Mouse (Mus musculus) bone marrow, adult 2 months (tissue): ENCODE results near the gene Nynrin. TPM values are rescaled to one million over a fixed set of nuclear protein-coding genes. Genes with fewer than 3 reads are reported as not detected.
A peak's percentile ranks its signal among the peaks of the same experiment; 100 is the strongest.

Experiments used
- H3K27ac ChIP-seq: fragments of 200-500 bp; 2 replicates; pipeline ENCODE4 v1.5.1; 2012; ENCODE audit warnings: low read depth, mild to moderate bottlenecking, control low read depth, inconsistent platforms, low read length; ENCODE audit not compliant: control insufficient read depth, poor library complexity, insufficient read depth
- H3K4me1 ChIP-seq: fragments of 200-500 bp; 2 replicates; pipeline ENCODE4 v1.6.1; 2011; ENCODE audit warnings: low read length; ENCODE audit not compliant: control insufficient read depth, insufficient read depth
- H3K4me3 ChIP-seq: fragments of 200-500 bp; replicated peaks from 2 replicates; pipeline ENCODE3; 2011; ENCODE audit warnings: mild to moderate bottlenecking, low read depth, low read length, control low read depth; ENCODE audit not compliant: control insufficient read depth
- CTCF ChIP-seq: fragments of 200-500 bp; IDR thresholded peaks from 2 replicates; pipeline ENCODE4 v1.5.1; 2011; ENCODE audit warnings: low read length, control low read depth; ENCODE audit not compliant: control insufficient read depth, insufficient read depth
- POLR2A ChIP-seq: fragments of 200-500 bp; IDR thresholded peaks from 2 replicates; pipeline ENCODE4 v1.6.1; 2011; ENCODE audit warnings: low read depth, mild to moderate bottlenecking, control low read depth, low read length, borderline replicate concordance; ENCODE audit not compliant: control insufficient read depth
- WGBS: fragments of 180-500 bp; shearing (Covaris S2); methylation state at CpG from one replicate; pipeline ENCODE4 v1.1.7; 2018; 5-methylcytosine and 5-hydroxymethylcytosine counted together
- polyA plus RNA-seq: library from polyadenylated mRNA; stranded (reverse); fragments of >200 nt; gene quantifications from 2 replicates; pipeline ENCODE4 v1.2.4, GENCODE M21; 2011; ENCODE audit warnings: low replicate concordance; ENCODE audit not compliant: missing spikeins, insufficient read depth, insufficient read length

Gene Nynrin
- polyA plus RNA-seq, 1 experiment: 1.3 TPM

DNA sequence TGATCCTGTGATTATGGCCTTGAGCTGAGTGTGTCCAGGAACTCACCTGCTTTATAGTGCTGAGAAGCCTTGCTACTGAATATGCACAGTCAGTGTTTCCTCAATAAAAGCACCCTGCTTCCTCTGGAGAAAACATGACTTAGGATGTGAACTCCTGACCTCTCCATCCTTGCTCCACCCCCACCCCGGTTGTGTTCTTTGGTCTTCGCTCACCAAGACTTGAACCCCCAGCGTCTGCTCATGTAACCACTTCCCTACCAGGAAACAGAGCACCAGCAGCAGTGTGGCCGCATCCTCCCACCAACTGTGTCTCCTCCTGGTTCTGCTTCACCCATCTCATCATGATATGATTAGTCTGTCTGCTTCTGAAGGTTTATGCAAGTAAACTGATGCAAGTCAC lies 59.6 kb downstream of the Nynrin start:
- Histone ChIP-seq H3K4me3 (no peak overlapping the region), H3K4me1 (no peaks in the 10 kb centered on the region), H3K27ac (no peak overlapping the region)
- TF ChIP-seq POLR2A: no peak
- TF ChIP-seq CTCF: no peak
- WGBS: 9% methylated on average over 4 of the region's 4 CpGs

GRCm38 (mm10) chr14:55918240-55919082 lies 64.7 kb downstream of the Nynrin start:
- TF ChIP-seq POLR2A (no peak), CTCF (peak; percentile 57)
- 43% methylated on average over 14 of the region's 14 CpGs for WGBS
- H3K4me3 ChIP-seq: no peak overlapping the region
- no peaks in the 10 kb centered on the region for H3K4me1 ChIP-seq
- no peak overlapping the region for H3K27ac ChIP-seq

GRCm38 (mm10) chr14:55922475-55923232 lies 68.8 kb downstream of the Nynrin start:
- Histone ChIP-seq H3K4me1 (peaks cover 3% of the 10 kb centered on the region; the same call in 1 of the 2 replicates), H3K27ac (no peak overlapping the region), H3K4me3 (no peak overlapping the region)
- TF ChIP-seq POLR2A: no peak
- 43% methylated on average over 7 of the region's 7 CpGs for whole genome bisulfite sequencing

Other genes with a start within 250 kb of the Nynrin start
- gene Rec8, start 236.0 kb upstream of the Nynrin start, polyA plus RNA-seq: 13.2 and 28.5 TPM in 2 replicates
- 24.9 and 49.5 TPM in 2 replicates for gene Ipo4, start 218.1 kb upstream of the Nynrin start, polyA plus RNA-seq
- gene Gm49378, start 216.1 kb upstream of the Nynrin start, polyA plus RNA-seq: 2.0 and 5.8 TPM in 2 replicates
- gene Tm9sf1, start 210.2 kb upstream of the Nynrin start, polyA plus RNA-seq: 37.9 and 46.7 TPM in 2 replicates
- 0.77 and 4.0 TPM in 2 replicates for gene Tssk4, start 203.8 kb upstream of the Nynrin start, polyA plus RNA-seq
- gene Mdp1, start 193.5 kb upstream of the Nynrin start, polyA plus RNA-seq: 23.2 and 50.4 TPM in 2 replicates
- gene Gmpr2, start 182.1 kb upstream of the Nynrin start, polyA plus RNA-seq: 7.3 and 18.3 TPM in 2 replicates
- gene Nedd8, start 181.9 kb upstream of the Nynrin start, polyA plus RNA-seq: 173 and 183 TPM in 2 replicates
- 25.4 and 38.1 TPM in 2 replicates for gene Tinf2, start 172.2 kb upstream of the Nynrin start, polyA plus RNA-seq
- 1.1 and 5.1 TPM in 2 replicates for gene Tgm1, start 140.1 kb upstream of the Nynrin start, polyA plus RNA-seq
- 16.0 and 24.5 TPM in 2 replicates for gene Rabggta, start 131.7 kb upstream of the Nynrin start, polyA plus RNA-seq
- 24.4 and 25.9 TPM in 2 replicates for gene Dhrs1, start 108.3 kb upstream of the Nynrin start, polyA plus RNA-seq
- 14.3 and 14.5 TPM in 2 replicates for gene Nop9, start 108.3 kb upstream of the Nynrin start, polyA plus RNA-seq
- 1.6 TPM in 1 of 2 replicates, not detected in the other for gene Cideb, start 95.6 kb upstream of the Nynrin start, polyA plus RNA-seq
- gene Ltb4r2, start 92.6 kb upstream of the Nynrin start, polyA plus RNA-seq: 2.8 and 6.5 TPM in 2 replicates
- 34.1 and 77.0 TPM in 2 replicates for gene Ltb4r1, start 88.0 kb upstream of the Nynrin start, polyA plus RNA-seq
- 2.3 and 4.7 TPM in 2 replicates for gene Adcy4, start 69.9 kb upstream of the Nynrin start, polyA plus RNA-seq
- gene Ripk3, start 65.1 kb upstream of the Nynrin start, polyA plus RNA-seq: 27.7 and 38.9 TPM in 2 replicates
- 4.0 and 5.6 TPM in 2 replicates for gene Nfatc4, start 30.9 kb upstream of the Nynrin start, polyA plus RNA-seq
- not detected in 2 replicates for gene Cbln3, start 30.4 kb downstream of the Nynrin start, polyA plus RNA-seq
- 12.6 and 28.3 TPM in 2 replicates for gene Khnyn, start 30.9 kb downstream of the Nynrin start, polyA plus RNA-seq
- gene Sdr39u1, start 46.3 kb downstream of the Nynrin start, polyA plus RNA-seq: 3.0 and 3.1 TPM in 2 replicates
- not detected in 2 replicates for gene Cma1, start 90.7 kb downstream of the Nynrin start, polyA plus RNA-seq
- gene Cma2, start 97.0 kb downstream of the Nynrin start, polyA plus RNA-seq: not detected in 2 replicates
- not detected in 2 replicates for gene Mcpt1, start 164.0 kb downstream of the Nynrin start, polyA plus RNA-seq
- not detected in 2 replicates for gene Mcpt9, start 176.5 kb downstream of the Nynrin start, polyA plus RNA-seq
- not detected in 2 replicates for gene Mcpt2, start 188.0 kb downstream of the Nynrin start, polyA plus RNA-seq
- gene Mcpt4, start 208.3 kb downstream of the Nynrin start, polyA plus RNA-seq: not detected in 2 replicates
- 15.4 and 51.6 TPM in 2 replicates for gene Mcpt8, start 231.3 kb downstream of the Nynrin start, polyA plus RNA-seq
- gene Ctsg, start 248.6 kb downstream of the Nynrin start, polyA plus RNA-seq: 26.7 and 86.1 TPM in 2 replicates